37 mouse cellular contexts compared by ENCODE assay signal in genomic region chr9:53921061-53921460, GRCm38 (mm10). TPM values are rescaled to one million over a fixed set of nuclear protein-coding genes. Genes with fewer than 3 reads are reported as not detected.
"Had no signal": no experiment of that assay in that cellular context is flagged by ENCODE, and none has a peak within 500 bp of the region (broad histone marks: within the 10 kb centered on the region; RNA-seq: fewer than 3 reads in every experiment).

No protein-coding gene starts in this region.

- H3K9ac ChIP-seq: limb, embryonic 12.5 days; limb, embryonic 13.5 days; limb, embryonic 15.5 days; liver, embryonic 12.5 days; liver, embryonic 13.5 days; liver, embryonic 14.5 days; liver, embryonic 15.5 days; liver, postnatal 0 days; lung, embryonic 14.5 days; lung, embryonic 15.5 days; midbrain, embryonic 12.5 days; midbrain, embryonic 13.5 days; midbrain, embryonic 15.5 days had no signal

- H3K27ac ChIP-seq: left cerebral cortex, adult 2 months; limb, embryonic 10.5 days; limb, embryonic 12.5 days; limb, embryonic 13.5 days; limb, embryonic 15.5 days; liver, embryonic 12.5 days; liver, embryonic 13.5 days; liver, embryonic 14.5 days; liver, embryonic 15.5 days; lung, embryonic 15.5 days; macrophage; midbrain, embryonic 10.5 days; midbrain, embryonic 12.5 days; midbrain, embryonic 13.5 days; midbrain, embryonic 15.5 days had no signal

- H3K4me3 ChIP-seq: left cerebral cortex, adult 2 months; limb, embryonic 10.5 days; limb, embryonic 12.5 days; limb, embryonic 13.5 days; limb, embryonic 15.5 days; liver, embryonic 12.5 days; liver, embryonic 13.5 days; liver, embryonic 15.5 days; lung, embryonic 15.5 days; megakaryocyte, embryonic 14.5 days; midbrain, embryonic 10.5 days; midbrain, embryonic 12.5 days; midbrain, embryonic 13.5 days; midbrain, embryonic 15.5 days; myocyte had no signal

- H3K27me3 ChIP-seq: limb, embryonic 12.5 days; limb, embryonic 13.5 days; limb, embryonic 15.5 days; liver, embryonic 12.5 days; liver, embryonic 13.5 days; liver, embryonic 15.5 days; lung, embryonic 15.5 days; megakaryocyte, embryonic 14.5 days; midbrain, embryonic 12.5 days; midbrain, embryonic 13.5 days; midbrain, embryonic 15.5 days had no signal

- H3K36me3 ChIP-seq: limb, embryonic 10.5 days; limb, embryonic 12.5 days; limb, embryonic 13.5 days; limb, embryonic 15.5 days; liver, embryonic 12.5 days; liver, embryonic 13.5 days; liver, embryonic 15.5 days; lung, embryonic 15.5 days; midbrain, embryonic 12.5 days had no signal

- DNase-seq: left cerebral cortex, postnatal 4 days; liver; liver, embryonic 13.5 days; liver, postnatal 0 days; lung, adult 18-20 months; lung, adult 2 months; lung, embryonic 14.5 days; lung, postnatal 10 days; lung, postnatal 14 days; lung, postnatal 36 days; lung, postnatal 4 days; midbrain, embryonic 14.5 days had no signal

- H3K4me2 ChIP-seq: limb, embryonic 12.5 days; limb, embryonic 13.5 days; limb, embryonic 15.5 days; liver, embryonic 11.5 days; liver, embryonic 12.5 days; liver, embryonic 13.5 days; liver, embryonic 15.5 days; lung, embryonic 14.5 days; lung, embryonic 15.5 days; midbrain, embryonic 11.5 days; midbrain, embryonic 12.5 days; midbrain, embryonic 13.5 days; midbrain, embryonic 15.5 days had no signal

- H3K9me3 ChIP-seq: limb, embryonic 10.5 days; limb, embryonic 13.5 days; limb, embryonic 15.5 days; liver, embryonic 12.5 days; liver, embryonic 13.5 days; liver, embryonic 15.5 days; lung, embryonic 15.5 days; megakaryocyte, embryonic 14.5 days; midbrain, embryonic 10.5 days; midbrain, embryonic 13.5 days; midbrain, embryonic 15.5 days had no signal

- H3K4me1 ChIP-seq: limb, embryonic 10.5 days; limb, embryonic 12.5 days; limb, embryonic 13.5 days; limb, embryonic 15.5 days; liver, embryonic 12.5 days; liver, embryonic 13.5 days; liver, embryonic 15.5 days; lung, embryonic 15.5 days; megakaryocyte, embryonic 14.5 days; midbrain, embryonic 10.5 days; midbrain, embryonic 12.5 days had no signal

- ATAC-seq: liver, embryonic 12.5 days; liver, postnatal 0 days; lung, postnatal 0 days; midbrain, embryonic 13.5 days; midbrain, embryonic 15.5 days; midbrain, embryonic 16.5 days had no signal

RNA-seq across cellular contexts. Expression of gene Elmod1, which starts 54.0 kb away (rescaled TPM):
- total RNA-seq: liver, adult 2 months; megakaryocyte progenitor cell, adult 5-6 weeks; megakaryocyte, adult 5-6 weeks; megakaryocyte-erythroid progenitor cell, adult 5-6 weeks; monocyte, adult 5-6 weeks had no signal
- polyA plus RNA-seq: liver, adult 2 months; liver, embryonic 12.5 days; liver, embryonic 15.5 days; lung, embryonic 14.5 days; macrophage; myocyte had no signal
